Mouse (Mus musculus): ENCODE data around the gene Tifab.

Tifab gene

GRCm38 (mm10) chr13:56139167-56139751 is 39.4 kb downstream of the Tifab start:
- no peak for DNase-seq (ENCODE audit: low spot score)

- no peak for DNase-seq (ENCODE audit: low spot score)
Observed at GRCm38 (mm10) chr13:56136200-56136599, 42.5 kb downstream of the Tifab start, which contains the start of gene H2afy. TSS of gene H2afy (minus strand) at chr13:56136361.

- DNase-seq (ENCODE audit: low spot score): peak; percentile 89
Observed at GRCm38 (mm10) chr13:56135231-56136052, 43.2 kb downstream of the Tifab start.

- DNase-seq (ENCODE audit: low spot score): no peak
Observed at GRCm38 (mm10) chr13:56134631-56135181, 44.0 kb downstream of the Tifab start.

GRCm38 (mm10) chr13:56134031-56134430 is 44.7 kb downstream of the Tifab start:
- no peak for DNase-seq (ENCODE audit: low spot score)

- no peak for DNase-seq (ENCODE audit: low spot score)
Observed at GRCm38 (mm10) chr13:56132941-56133340, 45.7 kb downstream of the Tifab start.

GRCm38 (mm10) chr13:56132326-56132936 is 46.3 kb downstream of the Tifab start:
- no peak for DNase-seq (ENCODE audit: low spot score)

GRCm38 (mm10) chr13:56130544-56130943 is 48.1 kb downstream of the Tifab start:
- DNase-seq (ENCODE audit: low spot score): no peak

GRCm38 (mm10) chr13:56129578-56129977 is 49.1 kb downstream of the Tifab start:
- DNase-seq (ENCODE audit: low spot score): no peak

- no peak for DNase-seq (ENCODE audit: low spot score)
Observed at GRCm38 (mm10) chr13:56129014-56129413, 49.7 kb downstream of the Tifab start.

GRCm38 (mm10) chr13:56125632-56126031 is 53.1 kb downstream of the Tifab start:
- no peak for DNase-seq (ENCODE audit: low spot score)

Data from urinary bladder, postnatal 14 days (tissue).